Mouse (Mus musculus): ENCODE measurements around the gene Maml3. TPM values are rescaled to one million over a fixed set of nuclear protein-coding genes. Genes with fewer than 3 reads are reported as not detected.

Gene Maml3
- polyA plus RNA-seq, 1 experiment from 2014 or later, result 3.6 TPM

DNA sequence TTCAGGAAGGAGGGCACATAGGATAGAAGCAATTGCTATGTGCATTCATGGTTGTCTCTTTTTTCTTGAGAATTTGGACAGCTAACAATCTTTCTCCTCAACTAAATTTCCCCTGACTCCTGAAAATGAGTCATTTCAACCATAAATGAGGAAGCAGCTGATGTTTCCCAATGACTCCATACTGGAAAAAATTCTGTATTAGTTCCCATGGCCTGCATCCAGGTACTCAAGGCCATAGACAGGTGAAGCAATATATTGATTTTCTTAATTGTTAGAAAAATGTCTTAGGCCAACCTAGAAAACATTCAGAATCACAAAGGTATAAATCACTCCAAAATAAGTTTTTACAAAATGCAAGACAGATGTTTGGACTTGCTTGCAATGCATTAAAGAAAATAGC, 73.5 kb downstream of the Maml3 start:
- Histone ChIP-seq H3K4me1 (peaks cover 63% of the 10 kb centered on the region), H3K27ac (no peak overlapping the region), H3K9me3 (no peaks in the 10 kb centered on the region), H3K4me3 (no peak overlapping the region), H3K36me3 (no peaks in the 10 kb centered on the region), H3K27me3 (ENCODE audit: insufficient read depth, poor library complexity, severe bottlenecking) (no peaks in the 10 kb centered on the region)
- no peak for DNase-seq (ENCODE audit: low spot score)

DNA sequence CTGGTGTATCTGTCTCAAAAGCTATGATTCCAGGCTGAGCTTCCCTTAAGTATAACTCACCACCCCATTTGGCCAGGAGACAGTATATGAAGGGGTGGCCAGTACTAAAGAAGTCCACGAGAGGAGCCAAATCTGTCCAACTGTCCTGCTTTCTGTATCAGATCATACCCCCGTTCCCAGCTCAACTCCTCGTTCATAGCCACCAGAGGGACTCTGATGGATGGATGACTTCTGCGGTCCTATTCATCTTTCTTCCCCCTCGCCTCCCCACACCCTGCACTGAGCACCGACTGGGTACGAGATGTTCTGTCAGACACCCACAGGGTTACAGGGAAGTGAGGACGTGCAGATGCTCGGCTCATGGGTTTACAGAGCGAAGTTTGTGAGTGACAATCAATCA, 74.8 kb downstream of the Maml3 start:
- Histone ChIP-seq H3K27me3 (ENCODE audit: insufficient read depth, poor library complexity, severe bottlenecking) (no peaks in the 10 kb centered on the region), H3K4me1 (peaks cover 51% of the 10 kb centered on the region), H3K27ac (peak overlapping the region; percentile 72; the same call in 1 of the 2 replicates), H3K36me3 (no peaks in the 10 kb centered on the region), H3K9me3 (no peaks in the 10 kb centered on the region), H3K4me3 (peak overlapping the region; percentile 44)
- WGBS, result 37% methylated on average over 10 of the region's 10 CpGs
- peak; percentile 75 for DNase-seq (ENCODE audit: low spot score)

DNA sequence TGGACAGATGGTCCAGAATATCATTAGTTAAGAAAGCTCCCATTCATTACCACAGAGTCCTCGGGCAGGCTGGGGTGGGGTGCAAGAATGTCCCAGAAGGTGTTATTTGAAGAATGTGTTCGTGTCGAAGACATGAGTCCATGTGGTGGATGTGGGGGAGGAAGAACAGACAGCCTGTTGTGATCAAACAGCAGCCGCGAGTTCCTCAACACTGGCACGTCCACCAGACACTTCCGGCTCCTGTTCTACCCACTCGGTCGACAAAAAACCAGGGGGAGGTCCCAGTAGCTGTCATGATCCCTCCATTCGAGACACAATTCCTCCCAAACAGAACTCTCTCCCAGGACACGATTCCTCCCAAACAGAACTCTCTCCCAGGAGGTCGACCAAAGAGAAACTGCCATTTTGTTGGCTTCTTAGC, 75.2 kb downstream of the Maml3 start:
- 28% methylated on average over 12 of the region's 12 CpGs for WGBS
- DNase-seq (ENCODE audit: low spot score), result no peak
- Histone ChIP-seq H3K27ac (peak overlapping the region; percentile 72), H3K9me3 (no peaks in the 10 kb centered on the region), H3K4me1 (peaks cover 46% of the 10 kb centered on the region), H3K4me3 (peak overlapping the region; percentile 44), H3K36me3 (no peaks in the 10 kb centered on the region), H3K27me3 (ENCODE audit: insufficient read depth, poor library complexity, severe bottlenecking) (no peaks in the 10 kb centered on the region)

DNA sequence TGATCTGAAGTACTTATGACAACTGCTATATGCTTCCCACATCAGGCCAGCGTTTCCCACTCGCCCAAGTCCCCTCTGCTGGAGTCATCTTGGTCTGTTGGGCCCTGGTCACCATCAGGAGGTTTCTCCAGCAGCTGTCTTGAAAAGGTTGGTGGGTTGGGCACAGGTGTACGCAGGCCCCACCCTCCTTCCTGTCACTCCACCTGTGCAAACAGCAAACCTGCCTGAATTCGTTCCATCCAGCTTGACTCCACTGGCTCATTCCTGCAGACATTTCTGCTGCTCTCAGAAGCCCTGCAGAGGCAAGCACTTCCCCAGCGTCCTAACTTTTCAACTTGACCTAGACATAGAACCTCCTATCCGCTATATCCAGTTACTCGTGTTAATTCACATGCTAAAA, 76.9 kb downstream of the Maml3 start:
- peaks cover 33% of the 10 kb centered on the region for H3K4me1 ChIP-seq
- DNase-seq (ENCODE audit: low spot score), result no peak

DNA sequence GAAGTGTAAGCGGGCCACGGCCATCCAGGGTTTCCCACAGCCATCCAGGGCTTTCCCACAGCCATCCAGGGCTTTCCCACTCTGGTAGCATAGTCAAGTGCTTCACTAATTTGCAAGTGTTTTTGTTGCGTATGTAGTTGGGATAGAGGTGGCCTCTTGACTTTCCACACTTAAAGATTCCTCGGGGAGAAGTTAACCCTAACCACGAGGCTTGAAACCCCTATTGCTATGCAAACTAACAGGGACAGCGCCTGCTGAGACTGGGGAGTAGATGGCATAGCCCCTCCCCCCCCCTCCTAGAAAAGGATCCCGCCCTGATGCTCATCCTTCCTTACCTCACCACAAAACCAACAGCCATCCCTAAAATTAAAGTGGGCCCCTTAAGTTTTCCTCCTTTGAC, 82.4 kb downstream of the Maml3 start:
- no peak overlapping the region for H3K27ac ChIP-seq
- H3K36me3 ChIP-seq, result no peaks in the 10 kb centered on the region
- H3K4me3 ChIP-seq, result no peak overlapping the region
- H3K9me3 ChIP-seq, result no peaks in the 10 kb centered on the region
- WGBS, result 46% methylated on average over 7 of the region's 7 CpGs
- H3K27me3 ChIP-seq (ENCODE audit: insufficient read depth, poor library complexity, severe bottlenecking), result no peaks in the 10 kb centered on the region
- H3K4me1 ChIP-seq, result peaks cover 19% of the 10 kb centered on the region
- no peak for DNase-seq (ENCODE audit: low spot score)

More for the DNA sequence above, 76.9 kb downstream of the Maml3 start:
- no peaks in the 10 kb centered on the region for H3K9me3 ChIP-seq
- no peak overlapping the region for H3K27ac ChIP-seq
- H3K27me3 ChIP-seq (ENCODE audit: insufficient read depth, poor library complexity, severe bottlenecking), result no peaks in the 10 kb centered on the region
- no peaks in the 10 kb centered on the region for H3K36me3 ChIP-seq
- 74% methylated on average over 7 of the region's 7 CpGs for WGBS
- H3K4me3 ChIP-seq, result no peak overlapping the region

DNA sequence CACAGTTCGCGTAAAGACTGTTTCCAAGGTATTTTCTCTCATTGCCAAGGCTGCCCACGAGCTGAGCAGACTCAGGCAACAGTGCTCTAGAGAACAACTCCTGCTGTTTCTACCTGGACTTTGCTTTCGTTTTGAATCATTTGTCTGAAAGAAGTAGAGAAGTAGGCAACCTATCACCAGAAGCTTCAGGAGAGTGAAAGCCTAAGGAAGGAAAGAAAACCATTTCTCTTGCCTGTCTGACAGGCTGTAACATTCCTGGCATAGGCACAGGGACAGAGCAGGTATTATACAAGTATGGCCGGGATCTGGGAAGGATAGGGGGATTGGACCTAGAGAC, 86.8 kb downstream of the Maml3 start:
- H3K36me3 ChIP-seq, result no peaks in the 10 kb centered on the region
- no peak overlapping the region for H3K27ac ChIP-seq
- H3K27me3 ChIP-seq (ENCODE audit: insufficient read depth, poor library complexity, severe bottlenecking), result no peaks in the 10 kb centered on the region
- DNase-seq (ENCODE audit: low spot score), result no peak
- WGBS, result 65% methylated on average over 5 of the region's 5 CpGs
- H3K9me3 ChIP-seq, result no peaks in the 10 kb centered on the region
- peaks cover 21% of the 10 kb centered on the region for H3K4me1 ChIP-seq
- 0 out of 2 replicates have a peak overlapping the region, but pooled peaks have one; percentile 24 for H3K4me3 ChIP-seq

DNA sequence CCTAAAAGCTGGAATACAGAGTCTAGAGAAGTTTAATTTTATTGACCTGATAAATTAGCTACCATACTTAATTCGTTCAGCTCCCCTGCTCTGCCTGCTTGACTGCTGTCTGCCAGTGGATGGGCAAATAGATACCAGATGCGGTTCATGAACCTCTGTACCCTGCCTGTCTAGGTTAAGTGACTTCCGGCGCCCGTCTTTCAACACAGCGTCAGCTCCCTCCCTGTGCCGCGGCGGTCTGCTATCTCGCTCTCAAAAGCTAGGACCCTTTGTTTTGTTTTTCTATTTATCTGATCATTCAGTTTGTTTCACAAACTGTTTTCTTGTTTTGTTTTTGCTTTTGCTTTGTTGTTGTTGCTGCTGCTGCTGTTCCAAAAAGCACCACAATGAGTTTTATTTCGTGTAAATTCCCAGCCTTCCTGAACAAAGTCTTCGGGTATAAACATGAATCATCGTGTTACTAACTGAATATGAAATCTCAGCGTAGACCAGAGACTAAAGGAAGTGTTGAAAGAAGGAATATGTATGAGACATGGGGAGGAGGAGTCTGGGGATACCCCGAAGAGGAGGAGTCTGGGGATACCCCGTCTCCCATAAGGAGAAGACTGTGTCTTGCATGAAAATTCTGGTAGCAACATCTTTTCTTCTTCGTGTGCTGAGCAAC, 87.3 kb downstream of the Maml3 start:
- Histone ChIP-seq H3K9me3 (no peaks in the 10 kb centered on the region), H3K27ac (peak overlapping the region; percentile 13; the same call in 1 of the 2 replicates), H3K4me1 (peaks cover 17% of the 10 kb centered on the region), H3K36me3 (no peaks in the 10 kb centered on the region), H3K27me3 (ENCODE audit: insufficient read depth, poor library complexity, severe bottlenecking) (no peaks in the 10 kb centered on the region), H3K4me3 (peak overlapping the region; percentile 24)
- DNase-seq (ENCODE audit: low spot score), result no peak
- WGBS, result 28% methylated on average over 17 of the region's 17 CpGs

DNA sequence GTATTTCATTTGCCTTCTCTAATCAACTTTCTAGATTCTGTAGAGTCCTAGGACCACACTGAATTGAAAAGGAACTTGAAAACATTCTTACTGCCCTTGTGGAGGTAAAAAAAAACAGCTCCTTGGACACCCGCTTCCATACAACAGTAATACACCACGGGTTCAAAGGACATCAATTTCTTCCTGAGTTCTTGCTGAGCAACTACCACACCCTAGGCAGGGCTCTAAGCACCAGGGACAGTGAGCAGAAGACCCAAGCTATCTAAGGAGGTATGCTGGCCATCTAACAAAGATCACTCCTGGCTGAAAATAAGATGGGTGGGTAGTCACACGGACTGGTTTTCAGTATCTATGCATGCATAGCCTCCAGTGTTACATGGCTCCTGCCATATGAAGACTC, 88.7 kb downstream of the Maml3 start:
- Histone ChIP-seq H3K4me3 (no peak overlapping the region), H3K4me1 (peaks cover 18% of the 10 kb centered on the region), H3K36me3 (no peaks in the 10 kb centered on the region), H3K27ac (no peak overlapping the region), H3K27me3 (ENCODE audit: insufficient read depth, poor library complexity, severe bottlenecking) (no peaks in the 10 kb centered on the region), H3K9me3 (no peaks in the 10 kb centered on the region)
- WGBS, result 91% methylated on average over 3 of the region's 3 CpGs
- no peak for DNase-seq (ENCODE audit: low spot score)

DNA sequence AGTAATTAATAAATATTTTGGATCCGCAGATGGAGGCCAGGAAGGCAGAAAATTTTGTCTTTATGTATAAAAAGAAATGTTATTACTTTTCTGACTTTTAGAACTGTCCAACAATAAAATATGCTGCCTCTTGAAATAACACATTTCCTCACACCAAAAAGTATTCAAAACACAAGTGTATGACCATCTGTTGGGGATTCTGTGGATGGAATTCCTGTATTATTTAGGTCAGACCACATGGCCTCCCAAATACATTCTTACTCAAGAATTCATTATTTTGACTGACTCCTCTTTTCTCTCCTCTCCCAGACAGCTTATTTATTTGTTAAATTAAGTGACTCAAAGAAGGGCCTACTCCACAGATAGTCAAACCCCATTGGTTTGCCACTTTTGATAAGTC, 89.3 kb downstream of the Maml3 start:
- no peak overlapping the region for H3K4me3 ChIP-seq
- WGBS, result 91% methylated on average over 1 of the region's 1 CpGs
- no peak for DNase-seq (ENCODE audit: low spot score)
- H3K4me1 ChIP-seq, result peaks cover 25% of the 10 kb centered on the region
- no peaks in the 10 kb centered on the region for H3K9me3 ChIP-seq
- H3K36me3 ChIP-seq, result no peaks in the 10 kb centered on the region
- no peak overlapping the region for H3K27ac ChIP-seq
- no peaks in the 10 kb centered on the region for H3K27me3 ChIP-seq (ENCODE audit: insufficient read depth, poor library complexity, severe bottlenecking)

DNA sequence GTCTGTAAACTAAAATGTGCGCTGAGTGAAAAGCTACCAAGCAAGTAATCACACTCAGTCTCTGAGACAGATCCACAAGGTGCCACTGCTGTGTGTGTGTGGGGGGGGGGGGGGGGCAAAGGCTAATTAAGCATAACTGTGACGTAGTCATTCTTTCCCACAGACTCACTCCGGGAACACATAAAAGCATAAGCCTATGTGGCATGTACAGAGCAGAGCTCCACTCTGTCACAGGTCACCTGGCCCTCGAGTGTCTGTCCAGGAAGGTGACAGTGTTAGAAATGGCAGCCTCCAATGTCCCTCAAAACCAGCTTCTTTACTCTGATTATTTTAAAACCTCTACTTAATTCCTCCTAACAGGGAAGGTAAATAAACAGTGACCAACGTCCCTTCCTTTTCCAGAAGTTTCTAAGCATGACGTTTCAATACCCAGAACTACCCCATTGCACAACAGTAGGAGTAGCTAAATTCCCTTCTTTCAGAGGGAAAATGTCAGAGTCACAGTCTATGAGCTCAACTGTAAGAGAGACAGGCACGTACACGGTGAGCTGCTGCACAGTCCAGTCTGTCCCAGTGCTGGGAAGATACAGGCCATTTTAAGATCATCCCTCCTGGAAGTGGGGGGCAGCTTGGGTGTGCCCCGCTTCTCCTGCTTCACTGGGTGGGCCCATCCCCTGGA, 93.7 kb downstream of the Maml3 start:
- no peaks in the 10 kb centered on the region for H3K36me3 ChIP-seq
- WGBS, result 76% methylated on average over 9 of the region's 9 CpGs
- no peaks in the 10 kb centered on the region for H3K27me3 ChIP-seq (ENCODE audit: insufficient read depth, poor library complexity, severe bottlenecking)
- DNase-seq (ENCODE audit: low spot score), result no peak
- peaks cover 37% of the 10 kb centered on the region for H3K4me1 ChIP-seq
- H3K27ac ChIP-seq, result no peak overlapping the region
- no peaks in the 10 kb centered on the region for H3K9me3 ChIP-seq
- no peak overlapping the region for H3K4me3 ChIP-seq

DNA sequence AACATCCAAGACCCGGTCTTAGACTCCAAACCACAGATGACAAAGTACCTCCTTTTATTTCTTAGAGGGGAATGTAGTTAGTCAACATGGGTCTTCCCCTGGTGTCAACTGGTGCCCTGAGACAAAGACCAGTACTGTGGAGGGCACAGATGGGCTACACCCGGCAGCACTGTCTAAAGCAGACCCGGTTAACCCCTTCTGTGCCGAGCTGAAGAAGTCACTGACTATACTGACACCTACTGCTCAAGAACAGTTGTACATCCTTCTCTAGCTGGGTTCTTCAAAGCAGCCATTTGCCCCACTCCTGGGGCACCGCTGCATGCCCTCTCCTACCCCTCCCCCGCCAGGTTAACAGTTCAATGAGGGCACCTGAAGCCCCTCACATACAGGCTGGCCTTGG, 95.6 kb downstream of the Maml3 start:
- Histone ChIP-seq H3K36me3 (no peaks in the 10 kb centered on the region), H3K4me3 (no peak overlapping the region), H3K9me3 (no peaks in the 10 kb centered on the region), H3K4me1 (peaks cover 45% of the 10 kb centered on the region), H3K27me3 (ENCODE audit: insufficient read depth, poor library complexity, severe bottlenecking) (no peaks in the 10 kb centered on the region), H3K27ac (peak overlapping the region; percentile 52; the same call in 1 of the 2 replicates)
- 35% methylated on average over 6 of the region's 6 CpGs for WGBS
- no peak for DNase-seq (ENCODE audit: low spot score)

DNA sequence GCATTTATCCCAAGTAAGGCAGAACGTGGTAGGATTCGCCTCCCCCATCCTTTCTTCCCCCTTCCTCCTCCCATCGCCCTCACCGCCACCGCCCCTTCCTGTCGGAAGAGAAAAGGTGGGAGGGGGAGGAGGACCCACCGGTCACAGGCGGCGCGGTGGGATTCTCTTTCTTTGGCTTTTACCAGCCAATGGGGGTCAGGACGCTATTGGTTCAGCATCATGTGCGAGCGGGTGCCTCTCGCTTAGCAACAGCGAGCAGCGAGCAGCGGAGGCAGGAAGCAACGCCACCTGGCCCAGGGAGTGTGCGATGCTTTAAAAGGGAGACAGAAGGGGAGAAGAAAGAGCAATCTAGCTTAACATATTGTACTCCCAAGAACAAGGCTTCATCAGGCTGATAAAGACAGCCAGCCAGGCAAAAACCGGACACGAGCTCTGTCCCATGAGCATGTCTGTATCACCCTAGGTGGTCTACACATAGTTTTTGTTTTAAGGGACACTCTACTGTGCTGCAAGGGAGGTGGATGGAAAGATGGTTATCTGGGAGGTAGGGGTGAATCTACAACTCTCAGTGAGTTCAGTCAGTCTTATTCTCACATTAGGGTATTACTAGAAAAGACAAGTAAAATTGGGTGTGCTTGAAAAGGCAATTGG, 97.1 kb downstream of the Maml3 start:
- peaks cover 51% of the 10 kb centered on the region for H3K4me1 ChIP-seq
- no peaks in the 10 kb centered on the region for H3K27me3 ChIP-seq (ENCODE audit: insufficient read depth, poor library complexity, severe bottlenecking)
- under 1% methylated on average over 21 of the region's 21 CpGs for WGBS
- peak overlapping the region; percentile 84 for H3K27ac ChIP-seq
- no peaks in the 10 kb centered on the region for H3K36me3 ChIP-seq
- peak overlapping the region; percentile 60 for H3K4me3 ChIP-seq
- peak; percentile 82 for DNase-seq (ENCODE audit: low spot score)
- no peaks in the 10 kb centered on the region for H3K9me3 ChIP-seq

DNA sequence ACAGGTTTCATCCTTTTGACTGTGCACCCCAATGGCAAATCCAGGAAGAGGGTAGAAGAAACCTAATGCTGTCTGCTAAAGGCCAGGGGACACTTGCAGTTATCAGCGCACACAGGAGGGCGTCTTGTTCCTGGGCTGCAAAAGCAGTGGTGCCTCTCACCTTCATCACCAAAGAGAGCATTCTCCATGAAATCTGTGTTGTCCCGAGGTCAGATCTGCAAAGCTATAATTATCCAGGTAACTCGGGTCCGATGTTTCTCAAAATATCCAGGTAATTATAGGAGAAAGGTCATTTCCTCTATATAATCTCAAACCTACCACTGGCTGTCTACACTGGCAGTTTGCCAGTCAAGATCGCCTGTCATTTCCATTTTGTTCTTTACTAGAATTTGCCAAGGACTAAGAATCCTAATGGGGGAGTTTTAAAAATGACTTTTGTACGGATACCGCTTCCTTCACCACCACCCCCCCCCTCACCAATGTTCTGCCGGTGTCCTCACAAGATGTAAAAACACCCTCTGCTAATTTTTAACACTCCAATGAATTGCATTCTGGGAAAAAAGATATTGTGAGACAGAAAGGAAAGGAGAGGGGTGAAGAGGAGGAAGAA, 98.0 kb downstream of the Maml3 start:
- WGBS, result 48% methylated on average over 9 of the region's 9 CpGs
- no peaks in the 10 kb centered on the region for H3K9me3 ChIP-seq
- peak overlapping the region; percentile 60 for H3K4me3 ChIP-seq
- peak overlapping the region; percentile 84 for H3K27ac ChIP-seq
- H3K4me1 ChIP-seq, result peaks cover 51% of the 10 kb centered on the region
- no peak for DNase-seq (ENCODE audit: low spot score)
- no peaks in the 10 kb centered on the region for H3K36me3 ChIP-seq
- H3K27me3 ChIP-seq (ENCODE audit: insufficient read depth, poor library complexity, severe bottlenecking), result no peaks in the 10 kb centered on the region
